Mouse (Mus musculus) lung, embryonic 15.5 days (tissue): Measurements from ENCODE around the gene Raver2. TPM values are rescaled to one million over a fixed set of nuclear protein-coding genes. Genes with fewer than 3 reads are reported as not detected.
A peak's percentile ranks its signal among the peaks of the same experiment; 100 is the strongest.
"Not testable (repeated sequence)": the region's sequence is repeated elsewhere in the genome, so short reads cannot be mapped to it uniquely, and the experiment has no call there.

Experiments used
- ATAC-seq: fragments of 200-750 bp; cut with Nextera tagmentation; 2 replicates; pipeline ENCODE4 v1.8.0; 2017; ENCODE audit warnings: moderate number of reproducible peaks, borderline replicate concordance; ENCODE audit not compliant: low FRiP score, low TSS enrichment; ENCODE audit errors: extremely low read depth
- H3K27ac ChIP-seq: fragments of 300-500 bp; sonication (generic); 2 replicates; pipeline ENCODE4 v1.5.1; 2015; ENCODE audit warnings: moderate library complexity, mild to moderate bottlenecking, inconsistent platforms
- H3K27me3 ChIP-seq: fragments of 300-500 bp; sonication (generic); 2 replicates; pipeline ENCODE4 v1.6.1; 2015; ENCODE audit warnings: inconsistent platforms
- H3K36me3 ChIP-seq: fragments of 300-500 bp; sonication (generic); 2 replicates; pipeline ENCODE4 v1.6.1; 2015; ENCODE audit warnings: inconsistent platforms
- H3K4me1 ChIP-seq: fragments of 300-500 bp; sonication (generic); 2 replicates; pipeline ENCODE4 v1.6.1; 2015; ENCODE audit warnings: inconsistent platforms
- H3K4me2 ChIP-seq: fragments of 300-500 bp; sonication (generic); 2 replicates; pipeline ENCODE4 v1.6.1; 2015; ENCODE audit warnings: inconsistent platforms, mild to moderate bottlenecking, moderate library complexity
- H3K4me3 ChIP-seq: fragments of 300-500 bp; sonication (generic); 2 replicates; pipeline ENCODE4 v1.5.1; 2015; ENCODE audit warnings: mild to moderate bottlenecking, inconsistent platforms
- H3K9ac ChIP-seq: fragments of 300-500 bp; sonication (generic); 2 replicates; pipeline ENCODE4 v1.6.1; 2015; ENCODE audit warnings: inconsistent platforms
- H3K9me3 ChIP-seq: fragments of 300-500 bp; sonication (generic); 2 replicates; pipeline ENCODE4 v1.6.1; 2016; ENCODE audit warnings: inconsistent platforms
- WGBS: fragments of 180-500 bp; shearing (Covaris S2); methylation state at CpG from one replicate; pipeline ENCODE4 v1.1.7; 2015; 5-methylcytosine and 5-hydroxymethylcytosine counted together
- polyA plus RNA-seq: library from polyadenylated mRNA; unstranded; fragments of >200 nt; fragmentation: Nextera tagmentation; extraction: Ambion mirVana; gene quantifications from 2 replicates; pipeline ENCODE4 v1.2.1, GENCODE M21; 2015

Raver2 gene
- polyA plus RNA-seq, 1 experiment from 2014 or later, result 12.2 TPM

GRCm38 (mm10) chr4:101066401-101066800 is 2.4 kb upstream of the Raver2 start:
- Histone ChIP-seq H3K4me3 (no peak overlapping the region), H3K27ac (no peak overlapping the region), H3K27me3 (no peaks in the 10 kb centered on the region), H3K4me2 (no peak overlapping the region), H3K9ac (no peak overlapping the region), H3K9me3 (no peaks in the 10 kb centered on the region), H3K4me1 (peaks cover 9% of the 10 kb centered on the region), H3K36me3 (no peaks in the 10 kb centered on the region)
- no peak for ATAC-seq
- WGBS, result 48% methylated on average over 5 of the region's 5 CpGs

- Histone ChIP-seq H3K9me3 (no peaks in the 10 kb centered on the region), H3K36me3 (no peaks in the 10 kb centered on the region), H3K27ac (peak overlapping the region; percentile 69), H3K9ac (peak overlapping the region; percentile 74), H3K4me3 (peak overlapping the region; percentile 79), H3K4me1 (peaks cover 9% of the 10 kb centered on the region), H3K4me2 (peak overlapping the region; percentile 88), H3K27me3 (no peaks in the 10 kb centered on the region)
- ATAC-seq, result peak; percentile 73
- under 1% methylated on average over 55 of the region's 55 CpGs for WGBS
These were observed 580 bp downstream of the Raver2 start for GRCm38 (mm10) chr4:101069154-101069971.

DNA sequence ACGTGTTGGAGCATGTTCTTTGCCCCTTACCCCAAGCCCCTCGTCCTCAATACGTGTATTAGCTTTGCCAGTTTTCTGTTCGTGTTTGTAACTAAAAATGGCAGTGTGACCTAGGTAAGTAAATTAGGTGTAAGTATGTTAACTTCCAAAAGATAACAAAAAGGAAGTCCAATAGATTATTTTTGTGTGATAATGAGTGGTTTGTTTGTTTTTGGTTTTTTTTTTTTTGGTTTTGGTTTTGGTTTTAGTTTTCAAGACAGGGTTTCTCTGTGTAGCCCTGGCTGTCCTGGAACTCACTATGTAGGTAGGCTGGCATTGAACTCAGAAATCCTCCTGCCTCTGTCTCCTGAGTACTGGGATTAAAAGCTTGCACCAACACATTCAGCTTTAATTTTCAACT is 2.8 kb downstream of the Raver2 start:
- no peak for ATAC-seq
- WGBS, result 54% methylated on average over 4 of the region's 4 CpGs
- no peak overlapping the region for H3K4me3 ChIP-seq
- H3K9ac ChIP-seq, result no peak overlapping the region
- H3K9me3 ChIP-seq, result no peaks in the 10 kb centered on the region
- H3K4me2 ChIP-seq, result no peak overlapping the region
- H3K36me3 ChIP-seq, result no peaks in the 10 kb centered on the region
- H3K27me3 ChIP-seq, result no peaks in the 10 kb centered on the region
- H3K27ac ChIP-seq, result no peak overlapping the region
- peaks cover 7% of the 10 kb centered on the region for H3K4me1 ChIP-seq

GRCm38 (mm10) chr4:101076425-101076824 is 7.6 kb downstream of the Raver2 start:
- Histone ChIP-seq H3K27ac (no peak overlapping the region), H3K27me3 (no peaks in the 10 kb centered on the region), H3K36me3 (no peaks in the 10 kb centered on the region), H3K9me3 (no peaks in the 10 kb centered on the region), H3K4me1 (no peaks in the 10 kb centered on the region; the same call in 1 of the 2 replicates), H3K4me2 (no peak overlapping the region), H3K9ac (no peak overlapping the region), H3K4me3 (no peak overlapping the region)
- WGBS, result 43% methylated on average over 3 of the region's 3 CpGs
- no peak for ATAC-seq

GRCm38 (mm10) chr4:101080016-101080415 is 11.2 kb downstream of the Raver2 start:
- Histone ChIP-seq H3K27ac (no peak overlapping the region), H3K4me2 (no peak overlapping the region), H3K9me3 (no peaks in the 10 kb centered on the region), H3K27me3 (no peaks in the 10 kb centered on the region), H3K9ac (no peak overlapping the region), H3K36me3 (no peaks in the 10 kb centered on the region), H3K4me1 (peaks cover 4% of the 10 kb centered on the region; the same call in 1 of the 2 replicates), H3K4me3 (no peak overlapping the region)
- WGBS, result 24% methylated on average over 3 of the region's 3 CpGs
- no peak for ATAC-seq

GRCm38 (mm10) chr4:101082176-101082888 is 13.5 kb downstream of the Raver2 start:
- ATAC-seq, result 0 out of 2 replicates have a peak, but pooled peaks have one; percentile 45
- Histone ChIP-seq H3K4me3 (no peak overlapping the region), H3K9me3 (no peaks in the 10 kb centered on the region), H3K36me3 (no peaks in the 10 kb centered on the region), H3K27me3 (no peaks in the 10 kb centered on the region), H3K4me1 (peaks cover 4% of the 10 kb centered on the region; the same call in 1 of the 2 replicates), H3K9ac (0 out of 2 replicates have a peak overlapping the region, but pooled peaks have one; percentile 2), H3K27ac (peak overlapping the region; percentile 62), H3K4me2 (no peak overlapping the region)
- WGBS, result 34% methylated on average over 17 of the region's 17 CpGs

GRCm38 (mm10) chr4:101084863-101085262 is 16.1 kb downstream of the Raver2 start:
- H3K9ac ChIP-seq, result no peak overlapping the region
- WGBS, result 69% methylated on average over 4 of the region's 4 CpGs
- H3K27me3 ChIP-seq, result no peaks in the 10 kb centered on the region
- H3K4me2 ChIP-seq, result no peak overlapping the region
- H3K4me1 ChIP-seq, result peaks cover 4% of the 10 kb centered on the region; the same call in 1 of the 2 replicates
- no peaks in the 10 kb centered on the region for H3K36me3 ChIP-seq
- no peak overlapping the region for H3K27ac ChIP-seq
- ATAC-seq, result no peak
- no peak overlapping the region for H3K4me3 ChIP-seq
- H3K9me3 ChIP-seq, result no peaks in the 10 kb centered on the region

DNA sequence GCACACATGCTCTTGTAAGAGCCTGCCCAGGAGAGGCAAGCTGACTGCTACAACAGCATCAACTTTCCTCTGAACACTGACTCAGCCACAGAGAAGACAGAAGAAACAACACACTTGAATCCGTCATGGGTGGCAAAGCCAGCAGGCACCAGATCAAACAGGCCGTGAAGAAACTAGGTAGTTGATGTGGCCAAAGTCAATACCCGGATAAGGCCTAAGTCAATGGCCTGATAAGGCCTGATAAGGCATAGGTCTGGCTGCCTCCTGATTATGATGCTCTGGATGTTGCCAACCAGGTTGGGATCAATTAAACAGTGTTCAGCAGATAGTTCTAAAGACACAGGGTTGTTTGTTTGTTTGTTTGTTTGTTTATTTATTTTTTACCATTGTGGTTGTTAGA is 17.3 kb downstream of the Raver2 start:
- Histone ChIP-seq H3K9ac (no peak overlapping the region), H3K9me3 (no peaks in the 10 kb centered on the region), H3K4me3 (no peak overlapping the region), H3K27ac (no peak overlapping the region), H3K4me1 (peaks cover 4% of the 10 kb centered on the region; the same call in 1 of the 2 replicates), H3K27me3 (no peaks in the 10 kb centered on the region), H3K36me3 (no peaks in the 10 kb centered on the region), H3K4me2 (no peak overlapping the region)
- no peak for ATAC-seq
- 54% methylated on average over 3 of the region's 3 CpGs for WGBS

DNA sequence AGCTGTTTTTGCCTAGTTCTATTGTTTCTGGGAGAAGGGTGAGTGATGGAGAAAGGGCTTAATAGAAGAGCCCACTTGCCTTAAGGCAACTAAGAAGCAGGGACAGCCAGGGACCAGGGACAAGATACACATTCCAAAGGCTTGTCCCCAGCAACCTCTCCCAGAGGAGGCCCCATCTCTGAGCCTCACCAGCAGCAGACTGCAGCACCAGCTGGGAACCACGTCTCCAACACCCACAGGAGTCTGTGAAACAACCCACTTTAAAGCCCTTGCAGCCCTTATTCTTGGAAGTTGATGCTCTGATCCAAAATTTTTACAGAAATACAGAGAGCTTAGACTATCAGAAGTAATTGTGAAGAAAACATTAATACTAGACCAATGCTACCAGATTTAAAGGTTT is 18.9 kb downstream of the Raver2 start:
- no peak for ATAC-seq
- Histone ChIP-seq H3K4me3 (no peak overlapping the region), H3K9ac (no peak overlapping the region), H3K9me3 (no peaks in the 10 kb centered on the region), H3K4me2 (no peak overlapping the region), H3K36me3 (no peaks in the 10 kb centered on the region), H3K27ac (no peak overlapping the region), H3K27me3 (no peaks in the 10 kb centered on the region), H3K4me1 (0 out of 2 replicates have a peak, but pooled peaks cover 4% of the 10 kb centered on the region)
- 20% methylated on average over 1 of the region's 1 CpGs for WGBS

GRCm38 (mm10) chr4:101090630-101091029 is 21.8 kb downstream of the Raver2 start:
- not testable (repeated sequence) for H3K4me3 ChIP-seq, H3K9ac ChIP-seq, H3K4me2 ChIP-seq, H3K4me1 ChIP-seq, H3K27ac ChIP-seq, H3K27me3 ChIP-seq, ATAC-seq, H3K9me3 ChIP-seq, H3K36me3 ChIP-seq
- 95% methylated on average over 3 of the region's 3 CpGs for WGBS

DNA sequence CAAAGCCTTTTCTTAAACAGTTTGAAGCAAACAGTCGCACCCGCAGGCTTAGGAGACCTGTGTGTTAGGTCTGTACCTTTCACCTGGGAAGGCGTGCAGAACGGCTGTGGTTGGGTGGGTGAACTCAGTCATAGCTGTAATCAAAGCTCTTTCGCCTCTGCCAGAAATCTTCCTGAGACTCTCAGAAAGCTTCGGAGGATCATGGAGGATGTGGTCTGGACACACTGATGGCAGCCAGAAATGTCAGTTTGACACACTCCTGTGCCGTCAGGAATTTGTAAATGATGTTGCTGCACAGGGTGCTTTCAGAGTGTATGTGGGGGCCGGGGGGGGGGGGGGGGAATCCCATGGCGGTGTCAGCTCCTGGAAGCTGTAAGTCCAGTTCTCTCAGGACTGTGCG is 24.5 kb downstream of the Raver2 start:
- WGBS, result 39% methylated on average over 10 of the region's 10 CpGs
- H3K9me3 ChIP-seq, result no peaks in the 10 kb centered on the region
- no peak overlapping the region for H3K4me3 ChIP-seq
- no peak for ATAC-seq
- no peak overlapping the region for H3K4me2 ChIP-seq
- H3K9ac ChIP-seq, result no peak overlapping the region
- H3K27me3 ChIP-seq, result no peaks in the 10 kb centered on the region
- no peaks in the 10 kb centered on the region for H3K36me3 ChIP-seq
- H3K27ac ChIP-seq, result no peak overlapping the region
- peaks cover 7% of the 10 kb centered on the region; the same call in 1 of the 2 replicates for H3K4me1 ChIP-seq

- H3K27me3 ChIP-seq, result no peaks in the 10 kb centered on the region
- ATAC-seq, result no peak
- H3K36me3 ChIP-seq, result peaks cover 29% of the 10 kb centered on the region
- no peak overlapping the region for H3K4me3 ChIP-seq
- WGBS, result 83% methylated on average over 12 of the region's 12 CpGs
- H3K4me1 ChIP-seq, result no peaks in the 10 kb centered on the region
- no peak overlapping the region for H3K27ac ChIP-seq
- no peaks in the 10 kb centered on the region for H3K9me3 ChIP-seq
- H3K4me2 ChIP-seq, result no peak overlapping the region
- no peak overlapping the region for H3K9ac ChIP-seq
These were observed 38.3 kb downstream of the Raver2 start for GRCm38 (mm10) chr4:101107122-101107521.
